Mouse (Mus musculus): Measurements from ENCODE around the gene Pbx2.
"Not testable (repeated sequence)": the region's sequence is repeated elsewhere in the genome, so short reads cannot be mapped to it uniquely, and the experiment has no call there.

Pbx2 gene

DNA sequence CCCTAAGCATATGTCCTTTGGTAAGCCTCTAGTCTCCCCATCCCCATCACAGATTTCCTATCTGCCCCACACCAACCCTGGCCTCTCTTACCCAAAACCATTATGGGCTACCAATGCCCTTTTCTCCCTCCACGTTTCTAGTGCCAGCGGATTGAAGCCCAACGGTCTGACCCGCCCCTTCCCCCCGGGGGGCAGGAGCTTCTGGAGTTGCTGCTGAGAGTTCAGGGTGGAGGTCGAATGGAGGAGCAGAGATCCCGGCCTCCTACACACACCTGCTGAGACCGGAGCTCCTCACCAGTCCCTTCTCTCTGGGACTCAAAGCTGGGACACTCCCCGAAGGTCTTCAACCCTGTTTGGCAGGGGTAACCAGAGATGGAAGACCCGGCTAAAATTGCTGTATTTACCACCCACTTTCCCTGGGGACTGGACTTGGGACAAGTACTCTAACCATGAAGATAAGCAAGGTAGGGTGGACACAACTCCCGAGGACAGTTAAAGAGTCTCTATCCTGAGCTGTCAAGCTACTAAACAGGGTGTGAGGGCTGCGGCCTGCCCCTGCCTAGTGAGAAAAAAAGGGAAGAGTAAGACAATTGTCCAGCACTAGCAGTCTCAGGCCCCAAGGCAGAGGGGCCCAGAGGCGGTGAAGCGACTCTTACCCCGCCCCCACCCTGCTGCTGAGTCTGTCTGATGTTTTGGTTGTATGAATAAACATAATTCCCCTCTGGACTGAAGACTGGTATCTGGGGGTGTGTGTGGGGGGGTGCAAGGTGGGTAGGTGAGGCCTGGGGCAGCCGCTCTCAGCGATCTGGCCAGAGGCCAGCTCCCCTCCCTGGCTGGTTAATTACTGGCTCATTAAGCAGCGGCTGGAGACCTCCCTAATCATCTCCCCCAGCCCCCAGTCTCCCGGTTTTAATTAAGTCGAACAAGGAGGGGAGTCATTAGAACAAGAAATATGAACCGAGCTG lies at the start of gene Pbx2:
Gene Pbx2 (plus strand): TSS at position 238 of the 965 bp plus-strand sequence.
- no peak for DNase-seq (ENCODE audit: low read depth, low spot score)

DNA sequence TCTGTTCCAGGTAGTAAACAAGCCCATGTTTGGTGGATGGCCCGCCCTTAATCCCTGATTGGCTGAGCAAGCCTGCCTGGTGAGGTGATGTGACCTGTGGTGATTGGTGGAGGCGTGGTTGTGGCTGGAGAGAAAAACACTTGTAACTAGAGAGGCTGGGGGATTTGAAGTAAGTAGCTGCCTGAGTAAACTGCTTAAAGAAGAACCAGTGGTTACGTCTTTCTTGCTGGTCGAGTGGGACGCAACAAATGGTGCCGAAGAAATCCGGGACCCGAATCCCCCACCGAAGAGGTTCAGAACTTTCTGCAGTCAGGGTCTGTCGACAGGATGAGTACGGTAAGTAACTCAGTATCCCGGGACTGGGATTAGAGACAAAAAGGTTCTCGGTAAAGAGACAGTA lies 47.5 kb upstream of the Pbx2 start:
- not testable (repeated sequence) for DNase-seq (ENCODE audit: low read depth, low spot score)

DNA sequence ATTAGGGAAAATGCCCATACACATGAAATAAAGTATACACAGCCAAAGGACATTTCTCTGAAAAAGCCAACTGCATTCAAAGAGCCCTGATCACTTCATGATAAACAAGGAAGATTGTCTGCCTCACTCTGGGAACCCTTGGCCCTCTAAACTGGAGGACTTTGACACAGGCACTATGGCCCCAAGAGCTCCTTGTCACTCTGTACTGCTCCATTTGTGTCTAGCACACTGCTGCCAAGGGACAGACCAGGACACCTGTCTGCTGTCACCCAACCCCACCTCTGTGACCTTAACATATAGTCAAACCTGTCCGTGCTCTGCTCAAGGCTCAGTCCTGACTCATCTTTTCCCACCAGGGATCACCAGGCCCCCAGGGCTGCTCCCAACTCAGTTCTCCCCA lies 44.3 kb upstream of the Pbx2 start:
- DNase-seq (ENCODE audit: low read depth, low spot score), result no peak

DNA sequence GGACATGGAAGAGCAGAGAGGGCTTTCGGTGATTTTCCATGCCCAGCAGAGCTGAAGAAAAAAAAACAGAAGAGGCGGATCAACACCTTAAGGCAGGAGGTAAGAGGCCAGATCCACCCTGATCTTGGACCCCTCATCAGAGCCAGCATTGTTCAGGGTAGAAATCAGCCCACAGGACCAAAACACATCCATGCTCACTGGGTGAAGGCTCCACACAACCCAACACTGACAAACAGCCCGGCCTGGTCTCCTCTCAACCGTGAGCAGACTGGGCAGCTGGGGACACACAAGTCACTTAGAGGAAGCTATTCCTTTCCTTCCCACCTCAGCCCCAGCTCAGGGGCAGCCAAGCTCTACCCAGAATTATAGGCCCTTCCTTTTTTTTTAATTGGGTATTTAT lies 43.5 kb upstream of the Pbx2 start:
- no peak for DNase-seq (ENCODE audit: low read depth, low spot score)

DNA sequence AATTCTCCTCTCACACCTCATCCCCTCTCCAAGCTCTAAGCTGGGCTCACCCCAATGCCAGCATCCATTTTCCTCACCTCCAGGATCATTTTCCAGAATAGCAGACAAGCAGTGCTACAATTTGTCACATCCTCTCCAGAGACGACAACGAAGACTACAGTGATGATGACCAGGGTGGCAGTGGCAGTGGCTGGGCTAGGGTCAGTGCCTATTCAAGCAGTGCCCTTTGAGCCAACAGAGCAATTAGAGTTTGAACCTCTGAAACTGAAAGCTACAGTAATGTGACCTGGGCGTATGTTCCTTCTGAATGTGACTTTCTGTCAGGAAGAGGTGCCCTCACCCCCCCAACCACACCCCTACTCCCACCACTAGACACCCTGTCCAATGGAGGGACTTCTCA lies 41.9 kb upstream of the Pbx2 start:
- DNase-seq (ENCODE audit: low read depth, low spot score), result no peak

DNA sequence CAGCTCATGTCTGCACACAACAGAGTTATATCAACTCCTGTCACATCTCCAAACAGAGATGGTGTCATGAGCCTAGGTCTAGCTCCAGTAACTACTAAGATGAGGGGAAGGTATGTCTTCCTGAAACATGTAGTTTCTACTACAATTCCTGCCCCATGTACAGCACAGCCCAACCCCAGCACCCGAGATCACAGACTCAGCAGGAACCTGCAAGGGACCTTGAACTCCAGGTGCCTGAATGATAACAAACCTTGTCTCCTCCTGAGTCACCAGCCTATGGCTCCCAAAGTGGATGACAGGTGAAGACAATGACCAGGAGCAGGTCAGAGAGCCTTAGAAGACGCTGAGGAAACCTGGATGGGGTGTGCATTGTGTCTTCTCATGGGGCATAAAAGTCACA lies 41.2 kb upstream of the Pbx2 start:
- no peak for DNase-seq (ENCODE audit: low read depth, low spot score)

DNA sequence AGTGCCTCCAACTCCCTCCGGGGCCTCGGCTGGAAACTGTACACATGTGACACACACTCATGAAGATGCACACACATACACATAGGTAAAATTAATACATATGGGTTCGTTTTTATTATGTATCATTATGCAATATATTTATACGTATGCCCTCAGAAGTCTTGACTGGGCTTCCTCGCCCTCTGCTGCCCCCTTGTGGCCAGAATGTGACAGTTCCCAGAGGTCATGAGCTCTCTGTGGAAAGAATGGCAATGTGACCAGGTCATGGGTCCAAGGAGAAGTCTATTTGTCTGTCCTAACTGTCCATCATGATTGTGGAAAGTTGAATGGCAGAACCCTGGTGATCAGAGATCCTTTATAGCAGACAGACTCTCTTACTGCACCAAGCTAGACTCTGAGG lies 35.6 kb upstream of the Pbx2 start:
- no peak for DNase-seq (ENCODE audit: low read depth, low spot score)

DNA sequence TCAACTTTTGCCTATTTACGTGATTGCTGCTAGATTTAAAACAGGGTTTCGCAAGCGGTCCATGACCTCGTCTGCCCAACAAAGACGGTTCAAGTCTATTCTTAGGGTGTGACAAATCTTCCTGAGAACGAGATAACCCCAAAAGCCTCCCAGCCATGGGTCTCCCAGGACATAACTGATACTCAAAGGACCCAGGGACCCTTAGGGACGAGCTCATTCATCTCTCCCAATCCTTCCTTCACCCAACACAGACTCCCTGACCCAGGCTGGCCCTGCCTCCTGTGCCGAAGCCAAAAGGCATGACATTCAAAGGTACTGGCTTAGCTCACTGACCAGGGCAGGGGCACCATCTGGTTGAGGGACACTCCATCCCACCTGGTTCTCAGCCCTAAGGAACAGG lies 34.7 kb upstream of the Pbx2 start:
- DNase-seq (ENCODE audit: low read depth, low spot score), result no peak

DNA sequence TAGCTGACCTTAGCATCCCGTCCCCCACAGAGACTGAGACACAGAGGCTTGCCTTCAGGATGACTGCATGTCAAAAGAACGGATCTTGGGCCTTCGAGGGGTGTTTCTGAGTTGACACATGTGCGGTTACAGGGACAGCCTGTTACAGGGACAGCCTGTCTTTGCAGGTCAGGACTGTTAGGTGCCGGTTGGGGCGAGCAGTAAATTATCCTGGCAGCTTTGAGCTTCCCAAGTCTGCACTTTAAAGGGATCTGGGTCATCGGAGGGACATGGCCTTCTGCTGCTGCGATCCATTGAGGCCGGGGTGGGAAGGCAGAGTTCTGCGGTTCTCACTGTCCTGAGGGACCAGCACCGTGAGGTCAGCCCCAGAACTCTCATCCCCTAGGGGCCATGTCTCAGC lies 33.7 kb upstream of the Pbx2 start:
- no peak for DNase-seq (ENCODE audit: low read depth, low spot score)

DNA sequence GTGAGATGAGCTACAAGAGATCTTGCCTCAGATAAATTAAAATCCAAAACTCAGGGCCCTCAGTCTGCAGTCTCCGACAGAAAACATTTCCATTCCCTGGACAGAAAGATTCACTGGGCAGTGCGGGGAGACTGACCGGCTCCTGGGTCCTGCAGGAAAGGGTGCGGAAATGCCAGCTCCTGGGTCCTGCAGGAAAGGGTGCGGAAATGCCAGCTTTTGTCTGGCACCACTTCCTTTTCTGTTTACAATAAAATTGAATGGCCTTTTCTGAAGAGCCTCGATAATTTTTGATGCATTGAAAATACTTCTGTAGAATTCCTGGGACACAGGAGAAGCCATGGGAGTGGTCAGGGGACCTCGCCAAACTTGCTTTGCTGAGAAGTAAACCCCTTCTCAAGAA lies 31.9 kb upstream of the Pbx2 start:
- DNase-seq (ENCODE audit: low read depth, low spot score), result no peak

DNA sequence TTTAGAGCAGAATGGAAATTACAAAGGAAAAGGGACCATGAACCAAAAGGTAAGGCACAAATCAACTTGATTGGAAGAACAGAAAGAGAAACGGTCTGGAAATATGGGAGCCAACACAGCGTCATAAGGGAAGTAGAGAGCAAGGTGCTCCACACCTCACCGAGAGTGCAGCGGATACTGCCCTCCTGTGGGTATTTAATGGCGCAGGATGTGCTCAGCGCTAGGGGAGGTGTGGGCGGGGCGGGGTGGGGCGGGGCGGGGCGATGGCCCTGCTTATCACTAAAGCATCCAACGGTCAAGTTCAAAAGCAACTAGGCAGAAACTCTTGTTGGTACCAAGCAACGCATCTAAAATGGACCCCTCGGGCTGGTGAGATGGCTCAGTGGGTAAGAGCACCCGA lies 31.2 kb upstream of the Pbx2 start:
- DNase-seq (ENCODE audit: low read depth, low spot score), result no peak

DNA sequence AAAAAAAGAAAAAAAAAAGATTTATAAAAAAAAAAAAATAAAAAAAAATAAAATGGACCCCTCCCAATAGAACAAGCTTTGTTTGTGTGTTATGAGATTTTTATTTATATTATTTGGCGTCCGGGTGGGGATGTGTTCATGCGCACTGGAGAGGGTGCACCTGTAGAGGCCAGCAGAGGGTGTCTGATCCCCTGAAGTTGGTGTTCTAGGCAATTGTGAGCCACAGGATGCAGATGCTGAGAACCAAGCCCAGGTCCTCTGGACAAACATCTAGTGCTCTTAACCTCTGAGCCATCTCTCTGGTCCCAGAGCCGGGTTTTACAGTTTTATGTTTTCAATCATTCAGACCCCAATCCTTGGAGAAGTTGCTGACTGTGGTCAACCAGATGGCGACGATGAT lies 30.6 kb upstream of the Pbx2 start:
- DNase-seq (ENCODE audit: low read depth, low spot score), result no peak

DNA sequence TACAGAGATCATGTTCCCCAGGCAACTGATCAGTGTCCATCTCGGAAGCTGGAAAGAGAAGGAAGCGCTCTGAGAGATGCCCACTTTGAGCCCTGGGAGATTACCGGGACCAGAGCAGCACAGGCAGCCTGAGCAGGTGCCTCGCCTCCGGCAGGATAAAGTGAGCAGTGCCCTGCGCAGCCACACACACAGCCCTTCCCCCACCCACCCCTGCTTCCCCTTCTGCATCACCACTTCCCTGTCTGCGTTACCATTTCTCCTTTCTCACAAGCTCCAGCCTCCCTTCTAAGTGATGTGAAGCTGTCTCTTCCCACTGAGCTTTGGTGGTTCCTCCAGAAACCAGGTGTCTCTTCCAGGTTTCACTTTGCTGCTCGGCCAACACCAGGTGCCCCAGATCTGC lies 29.9 kb upstream of the Pbx2 start:
- DNase-seq (ENCODE audit: low read depth, low spot score), result no peak

DNA sequence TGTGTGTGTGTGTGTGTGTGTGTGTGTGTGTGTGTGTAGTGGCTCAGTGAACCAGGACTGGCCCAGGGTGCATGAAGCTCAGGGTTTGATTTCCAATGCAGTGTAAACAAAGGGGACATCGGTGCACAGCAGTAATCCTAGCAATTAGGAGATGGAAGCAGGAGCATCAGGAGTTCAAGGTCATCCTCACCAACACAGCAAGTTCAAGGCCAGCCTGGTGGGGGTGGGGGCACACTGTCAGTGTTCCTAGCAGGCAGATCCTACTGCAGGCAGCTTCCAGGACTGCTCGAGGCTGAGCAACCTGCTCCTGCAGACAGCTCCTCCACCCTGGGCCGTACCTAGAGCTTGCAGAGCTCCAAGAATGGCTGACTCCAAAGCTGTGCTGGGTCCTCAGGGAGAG lies 28.5 kb upstream of the Pbx2 start:
- DNase-seq (ENCODE audit: low read depth, low spot score), result peak; percentile 20

DNA sequence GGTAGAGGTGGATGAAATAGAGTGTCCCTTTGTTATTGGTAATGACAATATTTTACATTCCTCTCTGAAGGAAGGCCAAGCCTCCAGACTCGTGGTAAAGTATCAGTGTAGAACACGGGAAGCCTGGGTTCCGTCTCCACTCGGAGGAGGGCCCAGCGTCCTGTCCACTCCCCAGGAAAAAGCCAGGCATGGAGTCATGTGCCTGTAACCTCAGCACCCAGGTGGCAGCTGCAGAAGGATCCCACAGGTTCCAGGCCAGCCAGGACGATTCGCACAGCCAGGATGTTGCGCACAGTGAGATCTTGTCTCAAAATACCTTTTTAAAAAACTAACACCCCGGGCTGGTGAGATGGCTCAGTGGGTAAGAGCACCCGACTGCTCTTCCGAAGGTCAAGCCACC lies 27.7 kb upstream of the Pbx2 start:
- no peak for DNase-seq (ENCODE audit: low read depth, low spot score)

DNA sequence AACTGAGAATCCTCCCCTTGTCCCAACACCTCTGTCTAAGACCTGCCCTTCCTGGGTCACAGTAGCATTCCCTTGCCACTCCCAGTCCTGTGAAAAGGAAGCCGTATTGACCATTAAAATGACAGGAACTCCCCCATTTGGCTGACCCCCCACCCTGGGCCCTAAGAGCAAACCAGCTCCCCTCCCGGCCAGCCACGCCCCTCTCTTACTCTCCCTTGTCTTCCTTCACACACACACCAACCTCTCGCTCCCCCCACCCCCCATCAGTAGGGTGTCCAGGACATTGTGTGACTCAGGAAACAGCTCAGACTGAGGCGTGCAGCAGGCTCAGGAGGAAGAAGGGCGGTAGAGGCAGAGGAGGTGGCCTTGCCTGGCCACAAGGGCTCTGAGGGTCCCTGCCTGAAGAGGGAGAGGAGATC lies 27.1 kb upstream of the Pbx2 start, which contains the start of gene Notch4:
Gene Notch4 (plus strand): TSS at position 266 of the 419 bp plus-strand sequence.
- DNase-seq (ENCODE audit: low read depth, low spot score), result no peak

DNA sequence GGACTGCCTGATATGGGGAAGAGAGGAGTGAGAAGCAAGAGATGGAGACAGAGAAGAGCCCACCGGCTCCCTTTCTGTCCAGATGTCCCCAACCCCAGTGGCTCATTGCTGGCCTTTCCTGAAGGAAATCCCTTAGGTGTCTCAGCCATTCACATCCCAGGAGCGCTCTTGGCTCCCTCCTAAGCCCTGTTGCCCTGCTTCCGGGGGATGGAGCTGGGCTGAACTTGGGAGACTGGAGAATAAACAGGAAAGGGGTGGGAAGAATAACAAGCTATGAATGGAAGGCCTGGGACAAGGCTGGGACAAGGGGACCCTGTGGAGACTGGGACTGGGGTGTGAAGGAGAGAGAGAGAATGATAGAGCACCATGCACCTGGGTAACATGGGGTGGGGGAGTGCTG lies 26.3 kb upstream of the Pbx2 start:
- no peak for DNase-seq (ENCODE audit: low read depth, low spot score)

DNA sequence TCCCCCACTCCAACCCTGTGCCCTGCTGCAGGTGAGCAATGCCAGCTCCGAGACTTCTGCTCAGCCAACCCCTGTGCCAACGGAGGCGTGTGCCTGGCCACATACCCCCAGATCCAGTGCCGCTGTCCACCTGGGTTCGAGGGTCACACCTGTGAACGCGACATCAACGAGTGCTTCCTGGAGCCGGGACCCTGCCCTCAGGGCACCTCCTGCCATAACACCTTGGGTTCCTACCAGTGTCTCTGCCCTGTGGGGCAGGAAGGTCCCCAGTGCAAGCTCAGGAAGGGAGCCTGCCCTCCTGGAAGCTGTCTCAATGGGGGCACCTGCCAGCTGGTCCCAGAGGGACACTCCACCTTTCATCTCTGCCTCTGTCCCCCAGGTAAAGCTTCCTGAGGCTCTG lies 23.8 kb upstream of the Pbx2 start:
- DNase-seq (ENCODE audit: low read depth, low spot score), result no peak

DNA sequence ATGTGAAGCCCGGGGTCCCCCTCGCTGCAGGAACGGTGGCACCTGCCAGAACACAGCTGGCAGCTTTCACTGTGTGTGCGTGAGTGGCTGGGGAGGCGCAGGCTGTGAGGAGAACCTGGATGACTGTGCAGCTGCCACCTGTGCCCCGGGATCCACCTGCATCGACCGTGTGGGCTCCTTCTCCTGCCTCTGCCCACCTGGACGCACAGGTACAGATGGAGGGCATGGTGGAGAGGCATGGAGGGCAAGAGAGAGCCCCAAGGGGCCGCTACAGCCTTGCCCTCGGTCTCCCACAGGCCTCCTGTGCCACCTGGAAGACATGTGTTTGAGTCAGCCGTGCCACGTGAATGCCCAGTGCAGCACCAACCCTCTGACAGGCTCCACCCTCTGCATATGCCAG lies 22.6 kb upstream of the Pbx2 start:
- DNase-seq (ENCODE audit: low read depth, low spot score), result no peak

DNA sequence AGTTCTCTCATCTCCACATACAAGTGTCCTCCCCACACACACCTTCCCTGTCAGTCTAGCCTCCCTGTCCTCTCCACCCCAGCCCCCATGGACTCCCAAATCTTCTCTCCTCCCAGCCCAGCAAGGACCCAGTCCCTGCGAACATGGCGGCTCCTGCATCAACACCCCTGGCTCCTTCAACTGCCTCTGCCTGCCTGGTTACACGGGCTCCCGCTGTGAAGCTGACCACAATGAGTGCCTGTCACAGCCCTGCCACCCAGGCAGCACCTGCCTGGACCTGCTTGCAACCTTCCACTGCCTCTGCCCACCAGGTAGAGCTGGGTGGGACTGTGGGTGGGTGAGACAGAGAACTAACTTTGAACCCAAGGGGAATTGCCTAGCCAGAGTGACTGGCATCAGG lies 21.1 kb upstream of the Pbx2 start:
- DNase-seq (ENCODE audit: low read depth, low spot score), result no peak

DNA sequence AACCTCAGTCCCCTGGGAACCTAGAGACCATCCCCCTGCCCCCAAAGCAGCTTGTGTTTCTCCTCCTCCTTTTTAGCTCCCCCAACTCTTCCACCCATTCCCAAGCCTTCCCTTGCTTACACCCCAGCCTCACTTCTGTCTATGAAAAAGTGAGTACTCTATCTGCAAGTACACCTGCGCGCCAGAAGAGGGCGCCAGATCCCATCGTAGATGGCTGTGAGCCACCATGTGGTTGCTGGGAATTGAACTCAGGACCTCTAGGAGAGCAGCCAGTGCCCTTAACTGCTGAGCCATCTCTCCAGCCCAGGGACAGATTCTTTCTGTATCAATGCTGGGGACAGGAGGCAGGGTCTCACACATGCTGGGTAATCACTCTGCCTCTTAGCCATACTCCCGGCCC lies 19.2 kb upstream of the Pbx2 start:
- no peak for DNase-seq (ENCODE audit: low read depth, low spot score)

DNA sequence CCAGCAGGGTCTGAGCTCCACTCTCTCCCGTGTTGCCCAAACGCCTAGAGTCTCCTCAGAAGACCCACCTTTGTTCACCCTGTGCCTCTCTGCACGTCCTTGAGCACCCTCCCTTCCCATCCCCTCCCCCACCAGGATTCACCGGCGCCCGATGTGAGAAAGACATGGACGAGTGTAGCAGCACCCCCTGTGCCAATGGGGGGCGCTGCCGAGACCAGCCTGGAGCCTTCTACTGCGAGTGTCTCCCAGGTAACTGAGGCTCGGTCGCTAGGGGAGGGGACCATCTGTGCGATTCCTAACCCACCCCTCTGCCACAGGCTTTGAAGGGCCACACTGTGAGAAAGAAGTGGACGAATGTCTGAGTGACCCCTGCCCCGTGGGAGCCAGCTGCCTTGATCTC lies 18.7 kb upstream of the Pbx2 start:
- no peak for DNase-seq (ENCODE audit: low read depth, low spot score)

DNA sequence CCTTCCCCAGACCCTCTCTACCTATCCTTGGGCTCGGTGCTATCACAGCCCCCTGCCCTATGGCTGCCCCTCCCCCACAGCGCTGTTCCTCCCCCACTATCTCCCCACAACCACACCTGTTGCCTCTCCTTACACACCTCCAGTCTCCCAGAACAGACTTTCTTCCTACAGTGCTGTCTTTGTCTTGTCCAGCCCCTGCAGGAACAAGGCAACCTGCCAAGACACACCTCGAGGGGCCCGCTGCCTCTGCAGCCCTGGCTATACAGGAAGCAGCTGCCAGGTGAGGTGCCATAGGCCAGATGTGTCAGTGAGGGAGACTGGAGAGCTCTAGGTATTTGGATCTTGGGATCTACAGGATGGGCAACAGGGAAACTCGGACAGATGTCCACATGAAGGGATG lies 14.5 kb upstream of the Pbx2 start:
- DNase-seq (ENCODE audit: low read depth, low spot score), result no peak

DNA sequence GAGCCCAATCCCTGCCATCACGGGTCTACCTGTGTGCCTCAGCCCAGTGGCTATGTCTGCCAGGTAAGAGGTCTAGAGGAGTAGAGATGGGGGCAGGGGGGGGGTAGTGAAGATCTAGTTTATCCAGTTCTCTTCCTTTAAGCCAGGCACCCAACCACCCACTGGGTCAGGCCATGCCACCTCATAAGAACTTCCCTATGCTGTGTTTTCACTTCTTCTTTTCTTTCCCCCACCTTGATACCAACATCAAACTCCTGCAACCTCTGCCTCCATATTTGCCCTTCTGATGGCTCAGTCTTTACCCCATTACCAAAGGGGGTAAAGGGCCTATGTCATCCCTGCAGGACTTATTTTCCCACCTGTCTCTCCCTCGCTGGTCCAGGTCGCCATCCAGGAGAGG lies 13.0 kb upstream of the Pbx2 start:
- DNase-seq (ENCODE audit: low read depth, low spot score), result no peak

All from WW6 (cell line).